15 mouse cellular contexts compared by ENCODE assay signal in genomic region chr6:77511805-77512204, GRCm38 (mm10).
DNase-seq lines count a peak whose midpoint lies in the region; ATAC-seq and TF ChIP-seq lines count a peak whose summit lies in the region.
"Had no signal": no experiment of that assay in that cellular context is flagged by ENCODE, and none has a peak within 500 bp of the region (broad histone marks: within the 10 kb centered on the region; RNA-seq: fewer than 3 reads in every experiment).

No protein-coding gene starts in this region.

- H3K9me3 ChIP-seq in kidney, embryonic 14.5 days (ENCODE audit: control insufficient read depth, low read length) = no peaks in the 10 kb centered on the region
- H3K9me3 ChIP-seq in neural tube, embryonic 12.5 days = no peaks in the 10 kb centered on the region
- H3K9me3 ChIP-seq: heart, embryonic 10.5 days; liver, embryonic 13.5 days had no signal

- no peaks in the 10 kb centered on the region for H3K27me3 ChIP-seq in kidney, embryonic 14.5 days (ENCODE audit: control insufficient read depth, insufficient read depth, low read length)
- no peaks in the 10 kb centered on the region for H3K27me3 ChIP-seq in kidney, adult 2 months (replicated peaks; ENCODE audit: control insufficient read depth, insufficient read depth, low read length)
- no peaks in the 10 kb centered on the region for H3K27me3 ChIP-seq in neural tube, embryonic 12.5 days (replicated peaks)
- H3K27me3 ChIP-seq: liver, embryonic 13.5 days had no signal

- no peak overlapping the region for H3K4me2 ChIP-seq in kidney, embryonic 14.5 days (replicated peaks; ENCODE audit: low read depth, low read length)
- H3K4me2 ChIP-seq in neural tube, embryonic 12.5 days (replicated peaks) = 0 out of 2 replicates have a peak overlapping the region, but pooled peaks have one; percentile 10
- H3K4me2 ChIP-seq: liver, embryonic 13.5 days had no signal

- no peak overlapping the region for H3K9ac ChIP-seq in kidney, embryonic 14.5 days (ENCODE audit: low read depth, low read length)
- no peak overlapping the region for H3K9ac ChIP-seq in neural tube, embryonic 12.5 days
- H3K9ac ChIP-seq: liver, embryonic 13.5 days had no signal

- H3K4me1 ChIP-seq in kidney, embryonic 14.5 days (ENCODE audit: control insufficient read depth, insufficient read depth, low read length) = no peaks in the 10 kb centered on the region
- H3K4me1 ChIP-seq in kidney, adult 2 months (ENCODE audit: control insufficient read depth, insufficient read depth, low read length) = no peaks in the 10 kb centered on the region
- H3K4me1 ChIP-seq in neural tube, embryonic 12.5 days = peaks cover 10% of the 10 kb centered on the region
- H3K4me1 ChIP-seq: heart, embryonic 10.5 days; liver, embryonic 13.5 days had no signal

- ATAC-seq in kidney, embryonic 14.5 days (ENCODE audit: low FRiP score, low TSS enrichment) = 0 out of 2 replicates have a peak, but pooled peaks have one; percentile 24
- ATAC-seq in neural tube, embryonic 12.5 days (ENCODE audit: low FRiP score, low read depth) = peak; percentile 61
- ATAC-seq: intestine, embryonic 16.5 days had no signal

- no peak overlapping the region for H3K27ac ChIP-seq in kidney, embryonic 14.5 days (ENCODE audit: low read depth, low read length)
- H3K27ac ChIP-seq in kidney, adult 2 months (ENCODE audit: insufficient read depth, low read depth, low read length) = no peak overlapping the region
- no peak overlapping the region for H3K27ac ChIP-seq in neural tube, embryonic 12.5 days
- H3K27ac ChIP-seq: heart, embryonic 10.5 days; liver, embryonic 13.5 days had no signal

- no peaks in the 10 kb centered on the region for H3K36me3 ChIP-seq in kidney, embryonic 14.5 days (ENCODE audit: control insufficient read depth, insufficient read depth, low read length)
- no peaks in the 10 kb centered on the region for H3K36me3 ChIP-seq in kidney, adult 2 months (ENCODE audit: control insufficient read depth, insufficient read depth, low read length)
- H3K36me3 ChIP-seq in neural tube, embryonic 12.5 days = no peaks in the 10 kb centered on the region
- H3K36me3 ChIP-seq: heart, embryonic 10.5 days; liver, embryonic 13.5 days had no signal

- TF ChIP-seq CTCF in kidney, adult 2 months (conservative IDR thresholded peaks at IDR 0.05; ENCODE audit: insufficient read depth, insufficient read length, low read depth, low read length) = no peak

- 7% methylated on average over 5 of the region's 5 CpGs for WGBS in kidney, embryonic 14.5 days
- 29% methylated on average over 5 of the region's 5 CpGs for WGBS in kidney, adult 2 months
- WGBS in neural tube, embryonic 12.5 days = 5% methylated on average over 5 of the region's 5 CpGs

- TF ChIP-seq POLR2A in kidney, adult 2 months (IDR thresholded peaks at IDR 0.05; ENCODE audit: low read depth, low read length) = no peak

- H3K4me3 ChIP-seq in kidney, embryonic 14.5 days (ENCODE audit: low read length) = no peak overlapping the region
- no peak overlapping the region for H3K4me3 ChIP-seq in kidney, adult 2 months (ENCODE audit: insufficient read depth, low read depth, low read length)
- no peak overlapping the region for H3K4me3 ChIP-seq in neural tube, embryonic 12.5 days
- H3K4me3 ChIP-seq: heart, embryonic 10.5 days; liver, embryonic 13.5 days; myocyte had no signal

- no peak for DNase-seq in kidney, adult 2 months
- DNase-seq in brain, adult 2 months (ENCODE audit: low read depth, low spot score) = peak; percentile 44
- peak; percentile 19 for DNase-seq in embryo, embryonic 10.5 days (ENCODE audit: low spot score)
- DNase-seq in cerebellum, adult 9-11 months = no peak
- DNase-seq in spleen, postnatal 4 days (ENCODE audit: low spot score in 2 of 2) = no peak
- DNase-seq: adrenal gland, postnatal 25 days; cerebellum, postnatal 25 days; gastrocnemius, postnatal 36 days; heart, postnatal 14 days; liver, embryonic 13.5 days had no signal

Comparison
In these comparisons a context has a peak if more than half of its experiments do, and no peak if none do; other contexts are left out.
1. DNase-seq: peak in brain, adult 2 months (single experiment) and embryo, embryonic 10.5 days (single experiment); none in kidney, adult 2 months (single experiment), cerebellum, adult 9-11 months (single experiment) and spleen, postnatal 4 days (0 of 2).